In the genomic region with DNA sequence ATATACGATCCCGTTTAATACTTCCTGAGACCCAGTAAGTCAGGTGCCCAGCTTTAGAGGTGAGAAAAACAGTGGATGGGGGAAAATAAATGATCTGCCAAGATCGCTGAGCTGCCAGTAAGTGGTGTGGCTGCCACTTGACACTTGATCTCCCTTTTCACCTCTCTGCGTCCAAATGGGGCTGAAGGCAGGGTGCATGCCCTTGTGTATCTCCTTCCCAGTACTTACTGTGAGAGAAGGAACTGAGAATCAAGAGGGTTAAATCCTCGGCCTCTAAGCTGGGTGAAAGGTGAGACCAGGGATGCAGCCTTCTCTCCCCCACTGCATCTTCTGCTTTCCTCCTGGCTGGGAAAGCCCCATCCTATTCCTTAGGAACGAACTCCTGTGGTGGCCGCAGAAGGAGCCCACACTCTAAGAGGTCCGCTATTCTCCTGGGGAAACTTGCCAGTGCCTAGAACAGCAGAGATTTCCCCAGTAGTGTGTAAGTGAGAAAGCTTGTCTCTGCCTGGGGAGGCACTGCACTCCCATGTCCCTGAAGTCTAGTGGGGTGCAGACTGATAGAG, we compare ENCODE assay signal across 11 mouse cellular contexts. TPM values are rescaled to one million over a fixed set of nuclear protein-coding genes. Genes with fewer than 3 reads are reported as not detected.
DNase-seq lines count a peak whose midpoint lies in the region; ATAC-seq lines count a peak whose summit lies in the region.
"Had no signal": no experiment of that assay in that cellular context is flagged by ENCODE, and none has a peak within 500 bp of the region (broad histone marks: within the 10 kb centered on the region; RNA-seq: fewer than 3 reads in every experiment).

No protein-coding gene starts in this region.

- H3K4me1 ChIP-seq in heart, embryonic 13.5 days = peaks cover 11% of the 10 kb centered on the region
- peaks cover 15% of the 10 kb centered on the region; the same call in 1 of the 2 replicates for H3K4me1 ChIP-seq in hindbrain, embryonic 12.5 days
- H3K4me1 ChIP-seq in neural tube, embryonic 11.5 days (ENCODE audit: control insufficient read depth, insufficient read depth, low read length) = peaks cover 8% of the 10 kb centered on the region; the same call in 1 of the 2 replicates
- H3K4me1 ChIP-seq in intestine, embryonic 16.5 days (ENCODE audit: control insufficient read depth, insufficient read depth, low read length) = peaks cover 4% of the 10 kb centered on the region; the same call in 1 of the 2 replicates

- H3K4me2 ChIP-seq in heart, embryonic 13.5 days = peak overlapping the region; percentile 84
- peak overlapping the region; percentile 90 for H3K4me2 ChIP-seq in hindbrain, embryonic 12.5 days (replicated peaks)
- peak overlapping the region; percentile 86 for H3K4me2 ChIP-seq in neural tube, embryonic 11.5 days (ENCODE audit: low read depth)
- H3K4me2 ChIP-seq in intestine, embryonic 16.5 days (ENCODE audit: low read depth, low read length) = no peak overlapping the region

- WGBS in heart, embryonic 13.5 days = 4% methylated on average over 8 of the region's 8 CpGs
- 2% methylated on average over 8 of the region's 8 CpGs for WGBS in hindbrain, embryonic 12.5 days
- 5% methylated on average over 8 of the region's 8 CpGs for WGBS in neural tube, embryonic 11.5 days
- 11% methylated on average over 8 of the region's 8 CpGs for WGBS in intestine, embryonic 16.5 days

- H3K27me3 ChIP-seq in heart, embryonic 13.5 days (replicated peaks) = peaks cover 63% of the 10 kb centered on the region
- peaks cover 5% of the 10 kb centered on the region; the same call in 1 of the 2 replicates for H3K27me3 ChIP-seq in hindbrain, embryonic 12.5 days
- H3K27me3 ChIP-seq in neural tube, embryonic 11.5 days (ENCODE audit: control insufficient read depth, insufficient read depth, low read length) = no peaks in the 10 kb centered on the region
- peaks cover 24% of the 10 kb centered on the region for H3K27me3 ChIP-seq in intestine, embryonic 16.5 days (replicated peaks; ENCODE audit: control insufficient read depth, insufficient read depth, low read length)

- DNase-seq in heart, adult 9 months (ENCODE audit: low spot score in 2 of 2) = no peak
- peak; percentile 29 for DNase-seq in embryo, embryonic 10 days (ENCODE audit: low spot score)
- DNase-seq in neural tube, embryonic 11.5 days (ENCODE audit: low spot score) = no peak
- DNase-seq in liver = no peak
- DNase-seq in thymus, postnatal 4 days = no peak
- DNase-seq: kidney, postnatal 4 days had no signal

- no peaks in the 10 kb centered on the region for H3K9me3 ChIP-seq in heart, embryonic 13.5 days
- H3K9me3 ChIP-seq in hindbrain, embryonic 12.5 days (replicated peaks) = no peaks in the 10 kb centered on the region; the same call in 1 of the 2 replicates
- no peaks in the 10 kb centered on the region for H3K9me3 ChIP-seq in neural tube, embryonic 11.5 days (ENCODE audit: control insufficient read depth, low read length)
- H3K9me3 ChIP-seq in intestine, embryonic 16.5 days (ENCODE audit: control insufficient read depth, low read length) = no peaks in the 10 kb centered on the region

- ATAC-seq in heart, embryonic 13.5 days (ENCODE audit: extremely low read depth, insufficient number of reproducible peaks, low FRiP score, low TSS enrichment) = no peak
- no peak for ATAC-seq in hindbrain, embryonic 12.5 days (ENCODE audit: low FRiP score)
- ATAC-seq in neural tube, embryonic 11.5 days (ENCODE audit: insufficient read depth, low FRiP score, low TSS enrichment) = no peak
- no peak for ATAC-seq in intestine, embryonic 16.5 days

- peak overlapping the region; percentile 56; the same call in 1 of the 2 replicates for H3K4me3 ChIP-seq in heart, embryonic 13.5 days
- peak overlapping the region; percentile 63 for H3K4me3 ChIP-seq in hindbrain, embryonic 12.5 days
- peak overlapping the region; percentile 55 for H3K4me3 ChIP-seq in neural tube, embryonic 11.5 days (ENCODE audit: low read depth, low read length)
- no peak overlapping the region for H3K4me3 ChIP-seq in intestine, embryonic 16.5 days (ENCODE audit: low read length)

- no peak overlapping the region for H3K27ac ChIP-seq in heart, embryonic 13.5 days (replicated peaks)
- H3K27ac ChIP-seq in hindbrain, embryonic 12.5 days = no peak overlapping the region
- H3K27ac ChIP-seq in neural tube, embryonic 11.5 days (ENCODE audit: low read depth, low read length) = no peak overlapping the region
- no peak overlapping the region for H3K27ac ChIP-seq in intestine, embryonic 16.5 days (ENCODE audit: low read length)

- no peaks in the 10 kb centered on the region for H3K36me3 ChIP-seq in heart, embryonic 13.5 days
- H3K36me3 ChIP-seq in hindbrain, embryonic 12.5 days = no peaks in the 10 kb centered on the region
- H3K36me3 ChIP-seq in neural tube, embryonic 11.5 days (ENCODE audit: control insufficient read depth, insufficient read depth, low read length) = no peaks in the 10 kb centered on the region
- no peaks in the 10 kb centered on the region for H3K36me3 ChIP-seq in intestine, embryonic 16.5 days (ENCODE audit: control insufficient read depth, insufficient read depth, low read length)

- H3K9ac ChIP-seq in heart, embryonic 13.5 days = no peak overlapping the region
- peak overlapping the region; percentile 41; the same call in 1 of the 2 replicates for H3K9ac ChIP-seq in hindbrain, embryonic 12.5 days
- H3K9ac ChIP-seq in neural tube, embryonic 11.5 days (ENCODE audit: low read length) = no peak overlapping the region; the same call in 1 of the 2 replicates
- no peak overlapping the region for H3K9ac ChIP-seq in intestine, embryonic 16.5 days (ENCODE audit: low read depth, low read length)

RNA-seq across cellular contexts. Expression of a gene that starts 1.1 kb away (rescaled TPM):
- 0.57 and 0.87 TPM in 2 replicates for polyA plus RNA-seq in heart, embryonic 13.5 days (2015; fragmentation: Nextera tagmentation; extraction: Ambion mirVana)
- 16.5 and 17.5 TPM in 2 replicates for polyA plus RNA-seq in hindbrain, embryonic 12.5 days (2016; fragmentation: Nextera tagmentation; extraction: Ambion mirVana)
- polyA plus RNA-seq in neural tube, embryonic 11.5 days (2014; fragmentation: Nextera tagmentation; extraction: Ambion mirVana) = 9.6 and 10.2 TPM in 2 replicates
- 1.9 and 2.3 TPM in 2 replicates for polyA plus RNA-seq in intestine, embryonic 16.5 days (2015; fragmentation: Nextera tagmentation; extraction: Ambion mirVana)
- polyA plus RNA-seq: C2C12; spleen, adult 2 months had no signal
